Mouse (Mus musculus) brain, embryonic 14.5 days (tissue): ENCODE data around the gene Trip4. TPM values are rescaled to one million over a fixed set of nuclear protein-coding genes. Genes with fewer than 3 reads are reported as not detected.

Source experiments
- DNase-seq: peaks from one replicate; pipeline ENCODE4 v3.0.0-alpha.2; 2011; ENCODE audit warnings: low read depth
- CTCF ChIP-seq: fragments of 200-500 bp; IDR thresholded peaks from 2 replicates; pipeline ENCODE4 v1.5.1; 2012; ENCODE audit warnings: inconsistent platforms, mild to moderate bottlenecking, moderate library complexity, borderline replicate concordance; ENCODE audit not compliant: insufficient read depth, insufficient read length; ENCODE audit errors: extremely low read depth
- POLR2A ChIP-seq: fragments of 200-500 bp; IDR thresholded peaks from 2 replicates; pipeline ENCODE4 v1.6.1; 2012; ENCODE audit warnings: mild to moderate bottlenecking, inconsistent platforms, borderline replicate concordance; ENCODE audit not compliant: poor library complexity, insufficient read depth, insufficient read length, severe bottlenecking; ENCODE audit errors: extremely low read depth
- polyA plus RNA-seq: library from polyadenylated mRNA; depleted of rRNA; stranded (reverse); fragments of >200 nt; gene quantifications from 2 replicates; pipeline ENCODE4 v1.2.3, GENCODE M21; 2012

Trip4 gene
- polyA plus RNA-seq, 1 experiment, result 24.1 TPM

GRCm38 (mm10) chr9:65820301-65820700 lies 88.3 kb downstream of the Trip4 start:
- TF ChIP-seq CTCF (no peak), POLR2A (no peak)
- no peak for DNase-seq

- no peak for TF ChIP-seq CTCF
- no peak for TF ChIP-seq POLR2A
- peak; percentile 46 for DNase-seq
These were observed 90.2 kb downstream of the Trip4 start for GRCm38 (mm10) chr9:65818402-65818801.

GRCm38 (mm10) chr9:65812841-65813240 lies 95.8 kb downstream of the Trip4 start:
- no peak for TF ChIP-seq POLR2A
- TF ChIP-seq CTCF, result no peak
- peak; percentile 7 for DNase-seq

- no peak for DNase-seq
- TF ChIP-seq POLR2A, result no peak
These were observed 96.8 kb downstream of the Trip4 start for GRCm38 (mm10) chr9:65811784-65812183.

- TF ChIP-seq POLR2A (no peak), CTCF (no peak)
These were observed 100.8 kb downstream of the Trip4 start for GRCm38 (mm10) chr9:65807818-65808217.

GRCm38 (mm10) chr9:65807251-65807650 lies 101.3 kb downstream of the Trip4 start:
- DNase-seq, result peak; percentile 83
- no peak for TF ChIP-seq POLR2A
- TF ChIP-seq CTCF, result no peak

More at GRCm38 (mm10) chr9:65807818-65808217, 100.8 kb downstream of the Trip4 start:
- DNase-seq, result no peak

GRCm38 (mm10) chr9:65799770-65800169 lies 108.8 kb downstream of the Trip4 start:
- TF ChIP-seq POLR2A (no peak), CTCF (no peak)
- peak; percentile 39 for DNase-seq

- no peak for TF ChIP-seq CTCF
- no peak for TF ChIP-seq POLR2A
- DNase-seq, result no peak
These were observed 112.9 kb downstream of the Trip4 start for GRCm38 (mm10) chr9:65795651-65796050.

- TF ChIP-seq POLR2A, result no peak
- peak; percentile 56 for DNase-seq
These were observed 114.3 kb downstream of the Trip4 start for GRCm38 (mm10) chr9:65794313-65794712.

GRCm38 (mm10) chr9:65793506-65793905 lies 115.1 kb downstream of the Trip4 start:
- no peak for DNase-seq

GRCm38 (mm10) chr9:65793086-65793485 lies 115.5 kb downstream of the Trip4 start:
- TF ChIP-seq CTCF, result no peak
- TF ChIP-seq POLR2A, result no peak
- DNase-seq, result peak; percentile 70

More at GRCm38 (mm10) chr9:65793506-65793905, 115.1 kb downstream of the Trip4 start:
- TF ChIP-seq POLR2A (no peak), CTCF (no peak)

GRCm38 (mm10) chr9:65791846-65792245 lies 116.7 kb downstream of the Trip4 start:
- DNase-seq, result no peak
- TF ChIP-seq POLR2A, result no peak
- TF ChIP-seq CTCF, result no peak

GRCm38 (mm10) chr9:65791106-65791505 lies 117.5 kb downstream of the Trip4 start:
- TF ChIP-seq CTCF, result no peak

GRCm38 (mm10) chr9:65789788-65790187 lies 118.8 kb downstream of the Trip4 start:
- DNase-seq, result no peak
- TF ChIP-seq POLR2A (no peak), CTCF (no peak)

More at GRCm38 (mm10) chr9:65791106-65791505, 117.5 kb downstream of the Trip4 start:
- no peak for DNase-seq
